Mouse (Mus musculus): ENCODE measurements around the gene Fsd1.
"Not testable (repeated sequence)": the region's sequence is repeated elsewhere in the genome, so short reads cannot be mapped to it uniquely, and the experiment has no call there.

Fsd1 gene

DNA sequence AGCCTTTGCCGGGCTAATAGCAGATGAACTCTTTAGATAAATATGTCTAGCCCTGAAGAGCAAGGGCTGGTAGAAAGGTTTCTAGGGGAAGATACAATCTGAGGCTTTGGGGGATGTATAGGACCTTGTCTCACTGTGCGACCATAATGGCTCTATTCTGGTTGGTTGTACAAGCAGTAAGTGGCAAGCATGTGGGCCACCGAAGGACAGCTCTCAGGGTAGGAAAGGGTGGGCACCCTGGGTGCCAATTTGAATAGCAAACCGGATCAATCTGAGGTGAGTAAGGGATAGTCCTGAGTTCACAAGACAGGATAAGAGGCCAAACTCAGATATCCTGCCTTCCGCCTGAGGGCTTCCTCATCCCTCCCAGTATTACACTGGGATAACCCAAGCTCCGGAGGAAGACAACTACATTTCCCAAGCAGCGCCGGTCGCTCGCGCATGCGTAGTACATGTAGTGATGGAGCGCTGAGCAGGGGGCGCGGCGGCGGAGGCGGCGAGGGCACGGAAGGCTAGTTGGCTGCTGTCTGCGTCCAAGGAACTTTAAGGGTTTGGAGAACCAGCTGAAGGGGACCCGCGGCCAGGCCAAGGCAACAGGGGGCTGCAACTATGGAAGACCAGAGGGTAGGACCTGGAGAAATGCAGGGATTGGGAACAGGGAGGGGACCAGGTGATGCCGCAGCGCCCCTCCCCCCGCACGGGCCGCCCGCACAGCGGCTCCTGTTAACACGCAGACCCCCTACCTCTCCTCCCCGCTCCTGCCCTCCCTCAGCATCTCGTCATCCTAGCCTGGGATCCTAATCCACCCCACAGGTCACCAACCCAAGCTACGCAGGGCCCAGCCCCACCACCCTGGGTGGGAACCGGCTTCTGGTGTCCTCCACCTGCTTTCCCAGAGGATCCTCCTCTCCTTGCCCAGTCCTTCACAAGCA, at the start of gene Fsd1:
Gene Fsd1, plus strand, starts transcription at position 480 of the 932 bp plus-strand sequence.
- peak; percentile 87 for DNase-seq

GRCm38 (mm10) chr17:55944387-55944865, 41.9 kb upstream of the Fsd1 start:
- DNase-seq = not testable (repeated sequence)

GRCm38 (mm10) chr17:55944866-55945682, 41.2 kb upstream of the Fsd1 start:
- peak; percentile 96 for DNase-seq

DNA sequence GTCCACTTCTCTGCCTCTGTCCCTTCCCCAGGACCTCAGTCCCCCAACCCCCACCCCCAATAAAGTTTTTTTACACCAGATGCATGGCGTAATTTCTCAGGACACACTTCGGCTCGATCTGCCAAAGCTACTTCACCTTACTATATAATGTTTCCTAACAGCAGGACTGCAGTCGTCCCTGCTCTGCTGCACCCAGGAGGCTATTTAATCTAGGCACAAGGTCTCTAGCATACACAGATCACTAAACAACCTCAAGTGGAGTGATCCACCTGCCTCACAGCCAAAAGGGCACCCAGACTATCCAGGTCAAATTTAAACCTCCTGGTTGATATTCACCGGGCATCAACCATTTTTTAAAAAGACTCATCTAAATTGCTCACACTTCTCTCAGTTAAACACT, 40.6 kb upstream of the Fsd1 start:
- peak; percentile 57 for DNase-seq

- no peak for DNase-seq
Measured at GRCm38 (mm10) chr17:55948647-55949046, 37.7 kb upstream of the Fsd1 start.

- no peak for DNase-seq
Measured at GRCm38 (mm10) chr17:55949400-55949799, 36.9 kb upstream of the Fsd1 start, which contains the start of gene Zfp119b. Gene Zfp119b (minus strand): TSS chr17:55949500.

DNA sequence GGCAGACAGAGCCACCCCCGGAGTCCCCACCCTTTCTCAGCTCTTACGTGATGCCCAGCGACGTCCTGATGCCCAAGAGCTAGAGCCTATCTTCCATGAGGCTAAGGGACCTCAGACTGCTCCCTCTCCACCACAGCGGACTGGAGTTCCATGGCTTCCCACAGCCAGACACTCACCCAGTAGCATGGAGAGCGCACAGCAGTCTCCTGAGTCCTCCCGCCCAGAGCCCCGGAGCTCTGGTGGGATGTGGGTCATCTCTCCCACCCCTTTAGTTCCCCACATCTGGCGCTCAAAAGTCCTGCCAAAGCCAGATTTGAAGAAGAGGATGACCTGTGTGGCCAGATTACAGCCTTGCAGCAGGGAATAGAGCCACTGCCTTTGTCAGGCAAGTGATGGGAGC, 35.7 kb upstream of the Fsd1 start:
- no peak for DNase-seq

DNA sequence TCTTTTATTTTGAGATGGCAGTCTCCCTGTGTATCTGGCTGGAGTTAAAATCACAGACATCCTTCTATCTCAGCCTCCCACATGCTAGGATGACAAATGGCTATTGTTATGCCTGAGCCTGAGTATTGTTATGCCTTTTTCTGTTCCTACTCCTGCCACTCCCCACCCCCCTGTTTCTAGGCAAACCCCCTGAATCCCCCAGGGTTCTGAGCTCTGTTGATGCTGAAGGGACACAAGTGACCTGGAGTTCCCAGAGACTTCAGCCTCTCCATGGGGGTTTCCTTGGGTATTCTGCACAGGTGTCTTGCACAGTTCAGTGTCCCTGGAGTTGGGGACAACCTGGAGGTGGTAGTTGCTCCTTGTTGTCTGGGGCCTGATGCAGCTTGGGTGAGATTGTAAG, 34.3 kb upstream of the Fsd1 start:
- no peak for DNase-seq

DNA sequence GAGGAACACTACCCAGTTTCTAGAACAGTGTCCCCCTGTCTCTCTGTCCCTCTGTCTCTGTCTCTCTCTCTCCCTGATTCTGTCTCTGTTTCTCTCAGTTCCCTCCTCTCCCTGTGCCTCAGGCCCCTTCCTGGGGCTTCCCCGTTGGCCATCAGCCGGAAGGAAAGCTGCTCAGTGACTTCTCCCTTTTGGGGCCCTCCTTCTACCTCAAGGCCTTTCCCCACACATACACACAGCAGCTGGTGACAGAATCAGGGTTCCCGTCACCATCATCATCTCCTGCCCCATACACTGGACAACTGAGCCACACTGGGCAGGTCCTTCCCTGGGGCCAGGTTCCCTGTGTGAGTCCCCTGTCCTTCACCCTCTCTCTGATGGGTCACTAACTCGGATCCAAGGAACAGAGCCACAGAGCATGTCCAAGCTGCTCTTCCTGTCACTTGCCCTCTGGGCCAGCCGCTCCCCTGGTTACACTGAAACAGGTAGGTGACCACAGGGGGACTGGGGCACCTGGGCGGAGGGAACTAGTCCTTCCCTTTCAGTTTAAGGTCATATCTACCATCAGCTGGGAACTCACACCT, 33.8 kb upstream of the Fsd1 start, which contains the start of gene Ebi3:
Gene Ebi3, plus strand, starts transcription at position 194 of the 581 bp plus-strand sequence.
- DNase-seq = no peak

DNA sequence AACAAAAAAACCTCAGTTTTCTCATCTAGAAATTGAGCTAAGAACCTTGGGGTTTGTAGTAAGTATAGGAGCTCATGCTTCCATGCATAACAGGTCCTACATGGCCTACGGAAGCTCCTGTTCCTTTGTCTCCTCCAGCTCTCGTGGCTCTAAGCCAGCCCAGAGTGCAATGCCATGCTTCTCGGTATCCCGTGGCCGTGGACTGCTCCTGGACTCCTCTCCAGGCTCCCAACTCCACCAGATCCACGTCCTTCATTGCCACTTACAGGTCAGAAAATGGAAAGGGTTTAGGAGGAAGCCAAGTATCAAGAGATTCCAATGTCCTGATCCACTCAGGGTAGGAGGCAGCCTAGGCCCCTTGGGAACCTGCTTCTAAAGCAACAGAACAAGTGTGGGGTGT, 32.6 kb upstream of the Fsd1 start:
- peak; percentile 21 for DNase-seq

GRCm38 (mm10) chr17:55954229-55954628, 32.1 kb upstream of the Fsd1 start:
- DNase-seq = peak; percentile 30

DNA sequence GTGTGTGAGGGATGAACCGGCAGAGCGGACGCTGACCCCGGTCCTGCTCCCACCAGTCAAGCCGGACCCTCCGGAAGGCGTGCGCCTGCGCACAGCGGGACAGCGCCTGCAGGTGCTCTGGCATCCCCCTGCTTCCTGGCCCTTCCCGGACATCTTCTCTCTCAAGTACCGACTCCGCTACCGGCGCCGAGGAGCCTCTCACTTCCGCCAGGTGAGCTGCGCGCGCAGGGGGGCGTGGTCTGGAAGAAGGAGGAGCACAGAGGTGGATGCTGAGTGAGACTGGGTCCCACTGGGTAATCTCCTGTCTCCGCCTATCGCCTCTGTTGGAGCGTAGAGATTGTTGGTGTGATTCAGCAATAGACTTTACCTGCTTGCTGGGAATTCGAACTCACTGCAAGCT, 30.2 kb upstream of the Fsd1 start:
- peak; percentile 92 for DNase-seq

- no peak for DNase-seq
Measured at GRCm38 (mm10) chr17:55956591-55956990, 29.7 kb upstream of the Fsd1 start.

DNA sequence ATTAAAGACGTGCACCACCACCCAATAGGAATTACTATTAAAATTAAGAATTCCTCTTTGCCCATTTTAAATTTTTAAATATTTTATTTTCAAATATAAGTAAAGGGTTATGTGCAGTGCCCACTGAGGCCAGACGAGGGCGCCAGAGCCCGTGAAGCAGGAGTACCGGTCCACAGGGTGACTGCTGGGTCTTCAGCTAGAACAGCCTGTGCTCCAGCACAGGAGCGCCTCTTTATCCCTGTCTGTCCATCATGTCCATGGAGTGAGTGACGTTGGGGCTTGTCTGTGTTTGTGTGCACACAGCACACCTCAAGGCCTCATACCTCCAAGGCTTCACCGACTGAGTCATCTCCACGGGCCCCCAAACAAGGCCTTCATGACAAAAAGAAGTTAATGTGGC, 29.1 kb upstream of the Fsd1 start:
- peak; percentile 80 for DNase-seq

GRCm38 (mm10) chr17:55957726-55958583, 28.4 kb upstream of the Fsd1 start:
- DNase-seq = peak; percentile 62

DNA sequence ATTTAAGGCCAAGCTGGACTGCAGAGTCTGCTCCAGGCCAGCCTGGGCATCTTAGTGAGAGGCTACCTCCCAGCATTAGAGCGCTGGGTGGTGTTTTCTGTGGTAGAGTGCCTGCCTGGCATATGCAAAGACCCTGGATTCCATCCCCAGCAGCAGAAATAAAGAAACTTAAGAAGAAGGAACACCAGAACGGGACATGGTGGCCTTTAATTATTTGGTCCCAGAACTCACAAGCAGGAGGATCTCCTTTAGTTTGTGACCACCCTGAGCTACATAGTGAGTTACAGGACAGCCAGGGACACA, 27.8 kb upstream of the Fsd1 start:
- peak; percentile 53 for DNase-seq

DNA sequence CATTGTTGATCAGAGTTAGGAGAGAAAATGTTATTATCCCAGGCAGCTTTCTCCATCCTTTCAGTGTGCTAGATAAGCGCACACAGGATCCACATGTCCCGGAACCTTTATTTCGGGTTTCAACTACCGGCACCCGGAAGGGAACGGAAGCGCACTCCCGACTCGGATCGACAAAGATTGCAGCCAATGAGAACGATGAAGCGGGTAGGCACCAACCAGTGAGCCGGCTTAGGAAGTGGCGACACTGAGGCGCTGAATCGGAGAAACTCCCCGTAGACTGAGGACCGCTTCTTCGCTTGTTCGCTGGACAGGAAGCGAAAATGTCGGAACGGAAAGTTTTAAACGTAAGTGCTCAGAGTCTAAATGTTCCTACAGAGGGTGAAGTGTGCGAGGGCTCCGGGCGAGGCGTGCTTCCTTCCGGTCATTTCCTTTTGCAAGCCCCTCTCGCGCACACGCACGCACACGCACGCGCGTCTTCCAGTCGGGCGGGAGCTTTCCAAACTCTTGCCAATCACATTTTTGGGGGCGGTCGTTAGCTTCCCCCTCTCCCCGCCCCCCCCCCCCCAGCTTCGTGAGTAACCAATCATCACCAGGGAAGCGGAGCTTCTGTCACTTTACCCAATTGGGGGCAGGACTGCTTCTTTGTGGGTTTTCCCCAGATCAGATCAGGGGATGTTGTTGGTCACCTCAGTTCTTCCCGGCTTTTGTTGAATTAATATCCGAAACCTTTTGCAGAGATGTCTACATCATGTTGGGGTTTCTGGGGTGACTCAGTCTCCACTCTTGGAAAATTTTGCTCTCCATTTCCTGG, 27.2 kb upstream of the Fsd1 start, which contains the start of gene Yju2:
Gene Yju2, plus strand, starts transcription at position 182 of the 811 bp plus-strand sequence.
- DNase-seq = peak; percentile 94

DNA sequence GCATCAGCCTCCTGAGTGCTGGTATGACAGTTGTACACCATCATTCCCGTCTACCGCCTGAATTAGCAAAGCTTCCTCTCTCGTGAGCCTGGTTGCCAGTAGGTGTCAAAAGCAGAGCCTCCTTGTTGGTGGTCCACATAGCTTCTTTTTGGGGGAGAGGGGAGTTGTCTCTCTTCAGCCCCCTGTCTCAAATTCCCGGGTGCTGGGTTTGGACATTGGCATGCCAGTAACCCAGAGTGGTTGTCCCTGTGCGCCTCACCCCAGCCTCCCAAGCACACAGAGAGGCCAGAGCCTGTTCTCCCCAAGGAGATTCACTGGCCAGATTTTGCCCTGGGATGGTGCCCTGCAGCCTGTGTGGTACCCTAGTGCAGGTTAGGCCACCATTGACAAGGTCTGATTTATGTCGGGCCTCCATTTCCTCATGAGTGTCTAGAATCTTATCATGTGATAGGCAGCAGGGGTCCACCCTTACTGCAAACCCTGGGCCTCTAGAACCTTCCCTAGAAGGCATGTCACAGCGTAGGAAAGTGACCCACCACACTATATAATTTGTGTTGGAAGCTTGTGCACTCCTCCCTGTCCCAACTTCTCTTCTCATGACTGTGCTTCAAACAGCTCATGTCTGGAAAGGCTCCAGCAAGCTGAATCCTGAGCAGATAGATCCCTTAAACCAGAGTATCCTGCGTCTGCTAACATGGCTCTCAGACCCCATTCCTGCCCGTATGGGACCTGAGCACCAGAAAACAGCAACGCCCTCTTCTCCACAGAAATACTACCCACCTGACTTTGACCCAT, 26.2 kb upstream of the Fsd1 start:
- peak; percentile 66 for DNase-seq

GRCm38 (mm10) chr17:55960791-55961190, 25.5 kb upstream of the Fsd1 start:
- peak; percentile 60 for DNase-seq

GRCm38 (mm10) chr17:55961631-55962030, 24.7 kb upstream of the Fsd1 start:
- peak; percentile 46 for DNase-seq

All from cerebellum, adult 11-12 months (tissue).